Mouse (Mus musculus) bone marrow macrophage, adult 2 months (primary cell): ENCODE results near the gene Cacnb1.

Experiments
- CTCF ChIP-seq: IDR thresholded peaks from 2 replicates; pipeline ENCODE4 v1.5.1; 2012; ENCODE audit warnings: low read depth, mild to moderate bottlenecking, low read length, moderate library complexity
- POLR2A ChIP-seq: IDR thresholded peaks from 2 replicates; pipeline ENCODE4 v1.6.1; 2012; ENCODE audit warnings: mild to moderate bottlenecking, low read depth, low read length, borderline replicate concordance

GRCm38 (mm10) chr11:98018222-98018621 lies 4.6 kb downstream of the Cacnb1 start:
- TF ChIP-seq CTCF (no peak), POLR2A (no peak)
